Mouse (Mus musculus) thymus, postnatal 0 days (tissue): Measurements from ENCODE around the gene Fbxo42. TPM values are rescaled to one million over a fixed set of nuclear protein-coding genes. Genes with fewer than 3 reads are reported as not detected.

Experiments used
- DNase-seq: peaks from one replicate; pipeline ENCODE4 v3.0.0-alpha.2; 2015; ENCODE audit warnings: low spot score
- polyA plus RNA-seq: library from polyadenylated mRNA; unstranded; fragments of >200 nt; fragmentation: Nextera tagmentation; extraction: Ambion mirVana; gene quantifications from 2 replicates; pipeline ENCODE4 v1.2.1, GENCODE M21; 2015

Gene Fbxo42
- polyA plus RNA-seq, 1 experiment from 2014 or later: 22.2 TPM

GRCm38 (mm10) chr4:141214337-141214851 lies 66.7 kb downstream of the Fbxo42 start:
- peak; percentile 80 for DNase-seq

- no peak for DNase-seq
Observed at GRCm38 (mm10) chr4:141219583-141220213, 72.0 kb downstream of the Fbxo42 start.

DNA sequence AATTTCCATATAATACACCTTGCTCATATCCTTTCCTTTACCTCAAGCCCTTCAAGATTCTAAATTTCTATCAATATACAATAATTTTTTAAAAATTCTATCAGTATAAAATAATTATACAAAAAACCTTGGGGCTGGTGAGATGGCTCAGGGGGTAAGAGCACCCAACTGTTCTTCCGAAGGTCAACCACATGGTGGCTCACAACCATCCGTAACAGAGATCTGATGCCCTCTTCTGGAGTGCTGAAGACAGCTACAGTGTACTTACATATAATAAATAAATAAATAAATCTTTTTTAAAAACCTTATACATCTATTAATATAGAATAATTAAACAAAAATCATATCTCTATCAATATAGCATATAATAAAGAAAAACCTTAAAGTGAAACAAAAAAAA lies 74.1 kb downstream of the Fbxo42 start:
- no peak for DNase-seq

GRCm38 (mm10) chr4:141222752-141223151 lies 75.0 kb downstream of the Fbxo42 start:
- no peak for DNase-seq

- DNase-seq: no peak
Observed at GRCm38 (mm10) chr4:141228687-141229086, 81.0 kb downstream of the Fbxo42 start.

- no peak for DNase-seq
Observed at GRCm38 (mm10) chr4:141233196-141233595, 85.5 kb downstream of the Fbxo42 start.

DNA sequence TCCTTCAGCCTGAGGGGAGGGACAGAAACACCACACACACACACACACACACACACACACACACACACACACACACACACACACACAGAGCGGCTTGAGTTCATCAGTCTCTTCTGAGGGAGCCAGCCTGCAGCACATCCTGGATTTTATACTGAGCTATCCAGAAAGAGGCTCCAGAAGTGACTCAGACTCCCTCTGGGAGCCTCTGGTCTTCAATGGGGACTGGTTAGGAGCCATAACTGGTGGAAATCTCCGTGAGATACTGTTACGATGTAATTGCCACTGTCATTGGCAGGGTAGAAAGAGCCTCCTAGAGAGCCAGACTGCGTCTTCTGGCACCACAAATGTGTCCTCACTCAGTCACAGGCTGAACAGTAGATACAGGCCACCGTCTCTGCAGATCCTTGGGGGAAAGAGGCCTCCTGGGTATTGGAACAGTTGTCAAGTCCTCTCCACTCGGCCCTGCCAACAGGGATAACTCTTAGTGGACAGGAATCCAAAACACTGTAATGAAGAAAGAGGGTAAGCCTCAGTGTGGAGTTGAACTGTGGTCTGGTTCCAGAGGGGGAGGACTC lies 87.9 kb downstream of the Fbxo42 start:
- no peak for DNase-seq

- DNase-seq: no peak
Observed at GRCm38 (mm10) chr4:141236856-141237255, 89.1 kb downstream of the Fbxo42 start.

DNA sequence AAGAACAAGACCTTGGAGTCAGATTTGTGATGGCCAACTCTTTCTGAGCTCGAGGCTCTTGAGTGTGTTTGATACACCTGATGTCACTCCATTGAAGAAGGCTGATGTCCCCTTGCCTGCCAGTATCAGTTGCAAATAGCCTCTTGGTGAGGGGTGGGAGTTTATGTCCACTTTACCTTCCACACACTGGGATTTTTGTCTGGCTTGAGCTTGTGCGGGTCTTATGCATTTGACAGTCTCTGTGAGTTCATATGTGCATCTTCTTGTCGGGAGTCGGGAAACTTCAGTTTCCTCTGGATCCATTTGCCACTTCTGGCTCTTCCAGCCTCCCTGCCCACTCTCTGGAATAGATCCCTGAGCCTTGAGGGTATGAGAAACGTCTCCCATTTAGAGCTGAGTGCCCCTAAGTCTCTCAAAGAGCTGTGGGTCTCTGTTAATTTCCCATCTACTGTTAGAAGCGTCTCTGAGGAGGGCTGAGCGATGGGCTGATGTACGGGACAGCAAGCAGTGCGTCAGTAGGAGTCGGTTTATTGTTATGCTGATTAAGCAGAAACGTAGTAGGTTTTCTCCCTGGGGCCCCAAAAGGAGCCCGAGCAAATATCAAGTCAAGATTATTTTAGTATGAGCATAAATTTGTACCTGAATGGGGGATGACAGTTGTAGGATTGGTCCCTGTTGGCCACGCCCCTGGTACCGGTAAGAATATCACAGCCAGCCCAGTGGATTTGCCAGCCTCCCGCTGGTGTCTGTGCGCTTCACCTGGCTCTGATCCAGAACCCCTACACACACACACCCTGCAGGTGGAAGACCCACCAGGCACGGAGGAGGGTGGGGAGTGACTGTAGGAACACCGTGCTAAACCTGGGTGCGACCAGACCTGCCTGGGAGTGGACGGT lies 91.0 kb downstream of the Fbxo42 start:
- DNase-seq: no peak

- DNase-seq: peak; percentile 67
Observed at GRCm38 (mm10) chr4:141239388-141240125, 91.8 kb downstream of the Fbxo42 start, which contains the start of gene Arhgef19. Arhgef19 (plus strand) TSS chr4:141239499.

DNA sequence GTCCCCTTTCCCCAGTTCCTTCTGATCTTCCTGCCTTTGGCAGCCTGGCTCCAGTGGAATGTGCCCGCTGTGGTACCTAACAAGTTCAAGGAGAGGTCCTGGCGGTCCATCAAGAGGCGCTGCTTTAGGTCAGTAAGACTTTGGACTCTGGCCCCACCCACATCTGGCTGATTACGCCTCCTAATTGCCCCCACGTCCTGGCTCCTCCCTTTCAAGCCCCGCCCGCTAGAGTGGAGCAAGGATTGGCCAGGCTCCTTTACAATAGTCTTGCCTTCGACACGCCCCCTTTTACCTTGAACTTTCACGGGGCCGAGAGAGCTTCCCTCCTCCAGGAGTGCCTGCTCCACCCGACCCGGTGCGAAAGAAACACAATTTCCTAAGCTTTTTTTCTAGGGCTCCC lies 92.9 kb downstream of the Fbxo42 start:
- DNase-seq: no peak

DNA sequence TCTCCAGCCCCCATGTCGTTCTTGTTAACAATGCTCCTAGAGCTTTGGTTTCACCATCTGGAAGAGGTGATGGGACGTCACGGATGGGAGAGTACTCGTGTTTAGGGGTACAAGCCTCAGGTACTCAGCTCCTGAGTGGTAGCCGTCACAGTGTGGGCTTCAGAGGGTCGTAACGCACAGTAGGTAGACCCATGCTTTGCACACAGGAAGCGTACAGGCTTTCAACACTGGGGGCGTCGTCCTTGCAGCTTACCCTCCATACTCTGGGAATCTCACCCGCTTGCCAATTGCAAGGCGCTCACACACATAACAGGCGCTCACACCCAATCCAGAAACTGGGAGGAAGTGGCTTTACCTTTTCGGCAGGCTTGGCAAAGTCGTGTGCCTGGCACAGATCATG lies 94.1 kb downstream of the Fbxo42 start:
- DNase-seq: no peak

DNA sequence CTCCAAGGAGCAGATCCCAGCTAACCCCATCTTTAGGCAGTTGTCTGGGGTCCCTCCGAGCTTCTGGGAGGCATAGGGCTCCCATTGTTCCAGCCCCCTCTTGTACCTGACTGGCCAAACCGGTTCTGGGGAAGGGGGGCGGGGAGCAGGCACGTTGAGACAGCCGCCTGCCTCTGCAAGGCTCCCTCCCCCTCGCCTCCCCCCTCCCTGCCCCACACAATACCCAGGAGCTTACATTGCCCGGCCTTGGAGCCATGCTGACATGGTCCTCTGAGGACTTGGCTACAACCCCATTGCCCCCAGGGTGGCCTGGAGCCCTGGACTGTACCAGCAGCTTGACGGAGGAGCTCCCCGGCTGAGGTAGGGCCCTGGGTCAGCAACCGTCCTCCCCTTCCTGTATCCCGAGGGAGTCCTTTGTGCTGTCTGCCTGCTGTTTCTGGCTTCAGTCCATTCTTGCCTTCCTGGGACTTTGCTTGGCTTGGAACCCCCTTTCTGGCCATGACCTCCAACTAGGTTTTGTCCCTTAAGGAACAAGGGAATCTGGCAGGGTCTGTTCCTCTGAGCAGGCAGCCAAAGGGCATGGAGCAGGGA lies 95.0 kb downstream of the Fbxo42 start:
- no peak for DNase-seq

DNA sequence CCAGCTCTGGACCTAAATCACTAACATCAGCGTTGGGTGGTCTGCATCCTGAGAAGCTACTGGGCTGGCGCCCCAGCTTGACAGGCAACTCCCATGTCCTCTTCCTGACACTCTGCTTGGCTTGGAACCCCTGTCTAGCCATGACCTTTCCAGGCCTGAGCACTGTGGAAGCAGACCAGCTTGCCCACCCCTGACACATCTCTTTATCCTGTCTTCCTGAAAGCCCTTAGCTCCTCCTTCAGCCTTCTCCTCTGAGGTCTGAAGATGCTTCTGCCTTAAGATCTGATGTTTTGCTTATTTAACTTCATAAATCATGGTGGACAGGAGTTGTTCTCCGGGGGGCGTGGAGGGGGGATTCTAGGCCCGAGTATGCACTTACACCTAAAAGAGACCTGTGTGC lies 95.9 kb downstream of the Fbxo42 start:
- DNase-seq: no peak

GRCm38 (mm10) chr4:141244401-141244800 lies 96.7 kb downstream of the Fbxo42 start:
- no peak for DNase-seq

GRCm38 (mm10) chr4:141244931-141245425 lies 97.3 kb downstream of the Fbxo42 start:
- no peak for DNase-seq

DNA sequence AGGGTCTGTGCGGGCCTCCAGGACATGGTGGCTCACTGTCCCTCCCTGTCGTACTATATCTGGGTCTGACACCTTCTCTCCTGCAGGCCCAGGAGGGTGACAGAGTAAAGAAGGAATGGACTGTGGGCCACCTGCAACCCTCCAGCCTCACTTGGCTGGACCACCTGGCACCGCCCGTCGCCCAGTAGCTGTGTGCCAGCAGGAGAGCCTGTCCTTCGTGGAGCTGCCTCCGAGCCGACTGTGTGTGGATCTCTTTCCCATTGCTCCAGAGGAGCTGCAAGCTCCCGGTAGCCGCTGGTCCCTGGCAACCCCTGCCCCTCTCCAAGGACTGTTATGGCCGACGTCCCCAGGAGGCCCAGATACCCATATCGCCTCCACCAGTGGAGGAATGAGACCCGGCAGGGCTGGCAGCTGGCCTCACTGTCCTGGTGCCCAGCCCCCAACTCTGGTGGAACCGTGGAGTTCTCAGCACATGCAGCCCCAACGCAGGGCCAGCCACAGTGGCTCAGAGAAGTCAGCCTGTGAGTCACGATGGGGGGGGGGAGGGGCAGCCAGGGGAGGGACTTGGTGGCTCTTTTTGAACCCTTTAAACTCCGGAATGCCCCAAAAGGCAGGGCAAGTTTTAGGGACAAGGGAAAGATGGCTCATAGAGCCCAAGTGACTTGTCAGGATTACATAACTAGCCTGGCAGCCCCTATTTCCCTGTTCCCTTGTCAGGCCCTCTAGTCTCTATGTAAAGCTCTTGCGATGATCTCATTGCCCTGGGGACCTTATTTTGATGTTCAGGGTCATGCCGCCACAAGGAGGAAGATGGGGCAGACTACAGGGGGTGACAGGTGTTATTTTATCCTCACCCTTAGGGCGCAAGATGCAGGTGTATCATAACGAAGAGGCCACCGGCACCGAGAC lies 98.6 kb downstream of the Fbxo42 start:
- DNase-seq: no peak

- DNase-seq: no peak
Observed at GRCm38 (mm10) chr4:141246998-141247350, 99.3 kb downstream of the Fbxo42 start.

GRCm38 (mm10) chr4:141247776-141248613 lies 100.3 kb downstream of the Fbxo42 start:
- no peak for DNase-seq
